Mouse (Mus musculus) CD4-positive, CD25-positive, alpha-beta regulatory T cell, adult 2 months (primary cell): ENCODE results near the gene Nom1.
A peak's percentile ranks its signal among the peaks of the same experiment; 100 is the strongest.
"Not testable (repeated sequence)": the region's sequence is repeated elsewhere in the genome, so short reads cannot be mapped to it uniquely, and the experiment has no call there.

ENCODE experiments used
- DNase-seq: peaks from one replicate; pipeline ENCODE4 v3.0.0-alpha.2; 2012; ENCODE audit warnings: low read depth, low spot score

Nom1 gene

DNA sequence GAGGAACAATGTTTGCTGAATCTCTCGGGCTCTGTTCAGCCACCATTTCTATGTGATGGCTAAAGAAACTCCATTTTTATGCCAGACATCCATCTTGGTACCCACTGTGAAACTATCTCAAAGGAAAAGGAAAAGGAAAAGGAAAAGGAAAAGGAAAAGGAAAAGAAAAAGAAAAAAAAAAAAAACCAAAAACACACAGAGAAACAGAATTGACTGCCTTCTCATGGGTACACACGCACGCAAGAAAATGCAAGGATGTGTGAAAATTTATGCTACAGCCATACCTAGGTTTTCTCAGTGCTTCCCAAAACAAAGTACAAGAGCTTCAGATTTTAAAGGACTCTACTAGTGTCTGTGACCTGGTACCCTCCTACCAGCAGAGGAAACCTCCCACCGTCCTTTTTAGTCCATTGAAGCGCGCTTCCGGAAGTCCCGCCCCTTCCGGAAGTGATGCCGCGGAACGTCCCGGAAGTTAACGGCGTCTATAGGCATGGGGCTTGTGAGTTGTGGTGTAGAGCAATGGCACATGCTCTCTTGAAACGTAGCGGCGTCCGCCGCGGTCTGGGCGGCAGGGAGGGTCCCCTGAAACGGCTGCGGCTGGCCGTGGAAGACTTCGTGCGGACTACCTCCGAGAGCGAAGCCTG lies at the start of gene Nom1:
Gene Nom1, plus strand, starts transcription at position 437 of the 644 bp plus-strand sequence.
- peak; percentile 95 for DNase-seq

DNA sequence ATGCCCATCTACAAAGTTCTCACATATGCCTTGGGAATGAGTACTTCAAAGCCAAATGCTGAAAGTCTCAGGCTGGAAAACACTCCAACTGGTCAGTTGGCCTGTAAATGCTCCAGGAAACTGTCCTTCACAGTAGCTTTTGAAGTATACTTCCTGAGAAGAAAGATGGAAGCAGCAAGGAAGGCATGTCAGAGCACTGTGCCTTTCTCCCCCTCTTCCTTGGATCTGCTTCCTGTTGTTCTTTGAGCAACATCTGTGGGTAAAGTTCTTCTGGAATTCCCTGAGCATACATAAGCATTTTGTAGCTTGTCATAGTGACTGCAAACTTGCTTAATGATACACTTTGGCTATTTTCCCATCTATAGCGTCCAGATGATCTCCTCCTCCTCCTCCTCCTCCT lies 46.9 kb upstream of the Nom1 start:
- no peak for DNase-seq

DNA sequence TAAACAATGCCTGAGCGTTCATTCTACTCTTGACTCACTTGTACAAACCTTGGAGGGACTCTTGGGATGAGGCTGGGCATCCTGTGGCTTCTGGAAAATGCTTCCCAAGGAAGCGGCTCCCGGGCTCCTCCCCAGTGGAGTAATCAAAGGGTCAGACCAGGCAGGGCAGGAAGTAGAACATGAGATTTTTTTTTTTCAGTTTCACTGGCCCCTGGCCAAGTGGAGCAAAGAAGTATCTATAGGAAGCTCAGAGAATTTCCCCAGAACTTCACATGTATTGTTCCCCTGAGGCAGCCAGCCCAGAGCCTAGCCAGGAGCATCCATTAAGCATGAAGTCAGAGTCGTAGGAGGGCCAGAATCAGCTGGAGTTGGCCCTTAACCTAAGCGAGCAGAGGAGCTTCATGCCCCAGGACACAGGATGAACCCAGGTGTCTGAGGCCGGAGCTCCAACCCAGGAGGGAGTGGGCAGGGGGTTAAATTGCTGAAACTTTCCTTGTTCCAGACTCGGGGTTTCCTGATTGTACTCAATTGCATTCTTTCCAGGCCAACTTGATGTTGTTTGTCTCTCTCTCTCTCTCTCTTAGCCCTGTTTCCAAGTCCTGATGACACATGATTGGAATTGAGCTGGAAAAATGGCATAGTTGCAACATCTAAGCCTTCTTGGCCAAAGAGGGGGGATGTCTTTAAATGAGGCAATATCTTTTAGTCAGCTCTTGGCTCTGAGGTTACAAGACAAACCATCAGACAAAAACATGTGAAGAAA lies 46.1 kb upstream of the Nom1 start:
- DNase-seq: no peak

DNA sequence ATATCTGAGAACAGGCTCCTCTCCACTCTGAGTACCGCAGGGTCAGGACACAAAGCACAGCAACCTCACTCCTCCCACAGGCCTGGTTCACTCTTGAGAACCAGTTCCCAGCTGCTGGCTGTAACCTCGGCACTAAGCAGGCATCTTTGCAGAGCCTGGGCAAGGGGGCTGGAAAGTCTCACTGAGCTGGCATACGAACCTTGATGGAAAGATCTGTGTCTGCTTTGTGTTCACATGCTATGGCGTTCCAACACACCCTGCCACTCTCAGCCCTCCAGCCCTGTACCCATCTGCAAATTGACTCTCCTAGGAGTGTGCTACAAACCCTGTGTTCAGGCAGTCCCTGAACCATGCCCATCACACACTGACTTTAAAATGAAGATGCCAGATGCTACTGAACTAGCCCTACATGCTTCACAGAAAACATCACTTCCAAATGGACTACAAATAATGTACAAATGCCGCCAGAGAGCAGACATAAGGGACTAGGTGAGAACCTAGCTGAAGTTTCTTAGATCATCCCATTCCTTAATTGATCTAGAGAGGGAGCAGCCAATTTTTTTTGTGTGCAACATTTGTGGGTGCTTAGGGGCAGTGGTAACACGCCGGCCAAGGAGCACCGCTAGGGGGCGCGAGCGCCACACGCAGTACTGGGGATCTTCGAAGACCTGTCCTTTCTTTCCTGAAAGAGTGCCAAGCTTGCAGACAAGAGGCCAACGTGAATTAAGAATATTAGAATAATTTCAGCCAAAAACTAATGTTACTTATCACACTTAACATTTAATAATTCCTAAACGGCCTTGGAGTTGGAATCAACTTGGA lies 45.3 kb upstream of the Nom1 start:
- peak; percentile 77 for DNase-seq

DNA sequence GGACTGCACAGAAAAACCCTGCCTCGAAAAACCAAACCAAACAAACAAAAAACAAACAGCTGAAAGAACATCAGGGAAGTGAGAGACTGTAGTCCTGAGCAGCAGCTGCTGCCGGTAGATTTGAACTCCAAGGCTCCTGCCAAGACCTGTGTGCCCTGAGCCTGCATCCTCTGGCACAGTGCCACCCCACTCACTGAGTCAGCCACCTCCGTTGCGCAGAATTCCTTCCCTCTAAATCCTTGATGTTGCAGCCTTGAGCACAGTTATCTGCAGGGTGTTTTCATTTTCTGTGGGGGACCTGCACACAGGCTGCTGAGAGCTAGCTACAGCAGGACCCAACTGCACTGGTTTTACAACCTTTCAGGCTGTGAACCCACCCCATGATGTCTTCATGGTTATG lies 36.0 kb upstream of the Nom1 start:
- no peak for DNase-seq

DNA sequence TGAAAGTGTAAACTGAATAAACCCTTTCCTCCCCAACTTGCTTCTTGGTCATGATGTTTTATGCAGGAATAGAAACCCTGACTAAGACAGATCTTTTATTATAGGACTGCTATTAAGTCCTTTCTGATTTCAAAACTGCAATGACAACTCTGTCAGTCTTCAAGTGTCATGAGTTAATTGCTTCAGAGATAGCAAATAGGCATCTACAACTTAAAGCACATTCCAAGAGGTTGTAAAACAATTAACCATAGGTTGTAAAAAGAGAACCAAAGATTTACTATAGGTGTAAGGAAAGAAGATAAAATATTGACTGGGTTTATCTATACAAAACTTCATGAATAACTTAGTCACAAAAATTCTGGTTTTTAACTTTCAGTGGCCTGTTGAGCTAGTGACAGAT lies 23.6 kb upstream of the Nom1 start:
- no peak for DNase-seq

DNA sequence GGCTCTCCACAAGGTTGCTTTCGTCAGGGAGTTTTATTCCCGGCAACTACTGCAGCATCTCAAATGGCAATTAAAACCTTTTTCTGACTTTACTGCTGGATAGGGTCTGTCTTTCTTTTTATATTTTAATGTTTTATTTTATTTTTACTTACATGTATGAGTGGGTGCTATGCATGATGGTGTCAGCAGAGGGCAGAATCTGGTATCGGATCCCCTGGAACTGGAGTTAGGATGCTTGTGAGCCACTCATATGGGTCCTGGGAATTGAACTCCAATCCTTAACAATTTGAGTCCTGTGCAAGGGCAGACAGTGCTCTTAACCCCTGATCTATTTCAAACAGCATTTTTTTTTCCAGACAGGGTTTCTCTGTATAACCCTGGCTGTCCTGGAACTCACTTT lies 21.4 kb upstream of the Nom1 start:
- no peak for DNase-seq

DNA sequence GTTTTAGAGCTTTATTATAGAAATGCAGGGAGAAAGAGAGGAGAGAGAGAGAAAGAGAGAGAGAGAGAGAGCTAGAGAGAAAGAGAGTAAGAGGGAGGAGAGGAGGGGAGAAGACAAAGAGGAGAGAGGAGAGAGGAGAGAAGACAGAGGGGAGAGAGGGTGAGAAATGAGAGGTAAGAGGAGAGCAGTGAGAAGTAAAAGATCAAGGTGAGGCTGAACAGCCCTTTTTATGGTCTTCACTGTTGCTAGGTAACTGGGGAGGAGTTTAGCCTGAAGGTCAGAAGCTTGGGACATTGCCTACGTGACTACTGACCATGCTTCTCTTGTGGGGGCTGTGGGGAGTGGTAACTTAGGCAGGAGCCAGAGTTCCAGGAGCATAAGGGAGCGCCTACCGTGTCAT lies 11.1 kb upstream of the Nom1 start:
- not testable (repeated sequence) for DNase-seq

DNA sequence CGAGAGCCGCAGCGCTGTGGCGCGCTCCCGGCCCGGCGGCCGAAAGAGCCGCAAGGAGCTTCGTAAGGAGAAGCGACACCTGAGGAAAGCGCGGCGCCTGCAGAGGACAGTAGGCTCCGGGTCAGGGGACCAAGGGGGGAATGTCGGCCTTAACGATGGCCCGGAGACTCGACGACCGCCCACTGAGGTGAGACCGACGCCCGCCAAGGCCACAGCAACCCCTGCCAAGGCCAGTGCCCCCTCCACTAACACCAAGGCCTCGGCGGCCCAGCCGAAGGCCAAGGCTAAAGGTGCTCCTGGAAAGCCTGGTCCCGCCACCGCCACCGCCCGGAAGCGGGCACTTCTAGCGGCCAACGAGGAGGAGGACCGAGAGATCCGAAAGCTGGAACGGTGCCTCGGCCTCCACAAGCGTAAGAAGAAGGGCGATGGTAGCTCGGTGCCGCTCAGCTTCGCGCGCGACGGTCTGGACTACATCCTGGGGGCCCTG lies 451 bp downstream of the Nom1 start:
- peak; percentile 50 for DNase-seq

DNA sequence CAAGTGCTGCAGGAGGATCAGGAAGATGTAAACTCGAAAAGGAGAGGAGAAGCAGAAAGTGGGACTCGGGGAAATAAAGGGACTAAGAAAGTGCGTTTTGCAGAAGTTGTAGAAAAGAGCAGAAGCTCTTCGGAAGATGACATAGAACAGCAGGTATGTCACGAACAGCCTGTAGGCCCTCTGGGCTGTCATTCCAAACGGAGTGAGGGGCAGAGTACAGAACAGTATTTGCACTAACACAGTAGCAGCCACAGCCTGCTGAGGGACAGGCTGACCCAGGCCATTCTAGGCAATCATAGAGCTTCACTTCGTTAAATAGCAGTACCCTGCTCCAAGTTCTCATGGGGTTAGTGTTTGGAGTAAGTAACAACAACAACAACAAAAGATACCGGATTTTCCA lies 1.0 kb downstream of the Nom1 start:
- no peak for DNase-seq

DNA sequence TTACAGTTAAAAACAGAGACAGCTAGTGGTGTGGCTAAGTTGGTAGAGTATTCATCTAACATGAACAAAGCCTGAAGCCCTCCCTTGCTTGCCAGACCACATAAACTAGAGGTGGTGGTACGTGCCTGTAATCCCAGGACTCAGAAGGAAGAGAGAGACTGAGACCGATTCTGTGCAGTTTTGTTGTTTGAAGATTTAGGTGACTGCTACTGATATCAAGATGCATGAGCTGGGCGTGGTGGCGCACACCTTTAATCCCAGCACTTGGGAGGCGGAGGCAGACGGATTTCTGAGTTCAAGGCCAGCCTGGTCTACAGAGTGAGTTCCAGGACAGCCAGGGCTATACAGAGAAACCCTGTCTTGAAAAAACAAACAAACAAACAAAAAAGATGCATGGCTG lies 2.3 kb downstream of the Nom1 start:
- not testable (repeated sequence) for DNase-seq

DNA sequence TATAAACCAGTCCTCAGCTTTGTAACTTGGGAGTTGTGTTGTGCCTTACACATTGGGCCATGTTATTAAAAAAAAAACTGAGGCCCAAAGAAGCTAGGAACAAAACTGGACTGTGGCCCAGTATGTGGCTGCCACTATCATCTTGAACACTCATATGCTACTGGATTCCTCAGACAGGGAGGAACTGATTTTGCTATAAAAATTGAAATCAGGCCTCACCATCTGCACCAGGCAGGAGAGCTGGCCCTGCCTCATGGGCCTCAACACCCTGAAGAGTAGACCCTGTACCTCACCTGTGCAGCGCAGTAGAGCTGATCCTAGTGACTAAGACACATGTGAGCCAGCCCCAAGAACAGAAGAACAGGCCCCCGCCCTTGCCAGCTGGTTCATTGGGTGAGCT lies 10.8 kb downstream of the Nom1 start:
- no peak for DNase-seq

DNA sequence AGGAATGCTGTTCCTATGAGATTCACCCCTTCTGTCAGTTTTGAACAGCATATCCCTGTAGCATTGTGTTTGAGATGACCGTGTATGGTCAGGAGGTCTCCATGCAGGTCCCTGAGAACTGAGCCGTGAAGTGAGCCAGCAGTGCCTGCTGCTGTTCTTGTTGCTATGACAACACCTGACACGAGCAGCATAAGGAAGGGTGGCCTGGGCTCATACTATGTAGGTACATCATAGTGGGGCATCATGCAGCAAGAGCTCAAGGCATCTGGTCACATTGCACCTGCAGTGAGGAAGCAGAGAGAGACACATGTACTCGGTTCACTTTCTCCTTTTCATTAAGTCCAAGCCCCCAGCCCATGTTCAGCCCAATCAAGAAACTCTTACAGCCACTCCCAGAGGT lies 17.9 kb downstream of the Nom1 start:
- no peak for DNase-seq

DNA sequence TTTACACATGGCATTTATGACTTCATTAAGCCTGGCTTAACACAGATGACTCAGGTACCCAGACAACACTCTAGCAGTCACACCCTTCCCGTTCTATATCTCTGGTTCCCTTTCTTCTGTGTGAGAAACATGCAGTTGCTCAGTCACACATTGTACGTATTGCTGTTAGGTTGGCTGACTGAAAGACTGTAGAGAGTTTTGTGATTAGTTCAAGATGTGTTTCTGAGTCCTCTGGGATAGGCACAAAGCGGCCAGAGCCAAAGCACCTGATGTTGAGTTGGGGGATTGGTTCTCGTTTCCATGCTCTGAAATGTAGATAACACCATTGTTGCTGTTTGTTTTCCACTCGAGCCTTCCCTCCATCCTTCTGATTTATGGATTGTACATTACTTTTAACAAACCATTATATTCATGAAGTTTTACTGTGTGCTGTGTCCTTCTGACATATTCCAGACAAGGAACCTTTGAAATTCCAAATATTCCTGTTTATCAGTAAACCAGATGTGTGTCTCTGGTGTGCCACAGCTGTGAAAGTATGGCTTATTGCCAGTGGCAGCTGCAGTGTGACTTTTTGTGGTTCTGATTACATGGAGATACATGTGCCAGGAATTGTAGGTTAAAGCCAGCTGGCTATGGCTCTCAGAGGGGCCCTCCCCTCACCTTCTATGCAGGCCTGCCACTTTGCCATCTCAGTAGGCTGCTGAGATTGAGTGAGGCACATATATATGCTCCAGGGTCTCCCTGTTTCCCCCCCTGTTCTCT lies 22.6 kb downstream of the Nom1 start:
- no peak for DNase-seq

DNA sequence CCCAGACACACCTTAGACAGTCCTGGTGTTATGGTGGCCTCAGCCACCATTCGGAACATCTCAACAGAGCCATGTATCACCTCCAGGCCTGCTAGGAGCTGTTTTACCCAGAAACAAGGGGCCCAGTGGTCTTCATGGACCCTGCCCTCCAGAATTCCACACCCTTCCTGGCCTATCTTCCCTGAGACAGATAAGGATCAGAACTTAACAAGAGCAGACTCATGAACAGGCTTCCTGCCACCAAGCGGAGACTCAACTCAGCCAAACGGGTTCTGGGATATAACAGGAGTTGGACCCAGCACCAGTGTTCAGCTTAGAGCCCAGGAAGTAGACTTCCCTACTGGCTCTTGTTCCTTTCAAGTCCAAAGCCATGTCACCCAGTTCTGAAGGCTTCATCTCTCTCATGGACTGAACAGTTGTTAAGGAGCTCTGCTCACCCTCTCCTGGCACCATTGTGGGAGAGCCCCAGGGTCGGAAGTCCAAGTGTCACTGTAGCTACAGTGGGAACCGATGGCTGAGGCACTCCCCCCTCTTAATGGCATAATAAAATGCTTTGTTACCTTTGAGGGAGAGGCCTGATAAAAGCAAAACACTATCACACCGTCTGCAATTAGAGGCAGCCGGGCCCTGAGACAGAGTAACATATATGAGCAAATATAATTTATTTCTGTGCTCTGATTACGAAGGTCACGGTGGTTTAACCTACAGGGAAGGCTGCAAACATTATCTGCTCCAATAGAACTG lies 28.7 kb downstream of the Nom1 start:
- DNase-seq: no peak

DNA sequence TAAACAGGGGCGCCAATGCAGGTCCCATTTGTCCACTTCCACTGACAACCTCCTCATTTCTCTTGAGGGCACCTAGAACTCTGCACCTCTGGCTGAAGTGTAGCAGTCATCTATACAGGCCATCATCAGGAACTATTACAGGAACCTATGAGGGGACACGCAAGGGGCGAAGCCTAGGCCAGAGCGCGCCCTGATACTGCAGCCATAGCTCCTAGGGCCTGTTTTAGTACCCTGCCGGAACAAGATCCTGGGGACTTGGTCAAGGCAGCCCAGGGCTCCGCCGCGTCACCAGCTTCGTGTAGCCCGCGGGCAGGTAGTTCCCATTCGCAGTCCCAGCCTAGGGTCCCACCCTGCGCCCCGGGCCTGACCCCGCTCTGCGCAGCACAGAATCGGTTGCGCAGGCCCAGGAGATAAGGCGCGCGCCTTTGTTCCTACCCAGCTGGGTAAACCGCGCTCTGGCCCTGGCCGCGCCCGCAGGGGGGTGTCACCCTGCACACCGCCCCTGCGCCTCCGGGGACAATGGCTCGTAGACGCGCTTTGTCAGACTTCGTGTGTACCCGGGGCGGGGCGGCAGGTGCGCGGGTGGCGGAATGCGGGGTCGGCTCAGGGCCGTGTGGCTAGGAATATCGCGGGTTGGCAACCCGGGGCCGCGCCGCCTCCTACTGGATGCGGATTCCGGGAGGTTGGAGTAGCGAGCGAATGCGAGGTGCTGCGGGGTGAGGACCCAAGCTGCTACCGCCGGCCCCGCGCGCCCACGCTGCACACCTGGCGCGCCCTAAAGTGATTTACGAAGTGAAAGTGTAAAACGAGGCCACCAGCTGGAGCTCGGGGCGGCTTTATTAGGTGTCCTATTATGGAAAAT lies 33.3 kb downstream of the Nom1 start:
- peak; percentile 8 for DNase-seq

DNA sequence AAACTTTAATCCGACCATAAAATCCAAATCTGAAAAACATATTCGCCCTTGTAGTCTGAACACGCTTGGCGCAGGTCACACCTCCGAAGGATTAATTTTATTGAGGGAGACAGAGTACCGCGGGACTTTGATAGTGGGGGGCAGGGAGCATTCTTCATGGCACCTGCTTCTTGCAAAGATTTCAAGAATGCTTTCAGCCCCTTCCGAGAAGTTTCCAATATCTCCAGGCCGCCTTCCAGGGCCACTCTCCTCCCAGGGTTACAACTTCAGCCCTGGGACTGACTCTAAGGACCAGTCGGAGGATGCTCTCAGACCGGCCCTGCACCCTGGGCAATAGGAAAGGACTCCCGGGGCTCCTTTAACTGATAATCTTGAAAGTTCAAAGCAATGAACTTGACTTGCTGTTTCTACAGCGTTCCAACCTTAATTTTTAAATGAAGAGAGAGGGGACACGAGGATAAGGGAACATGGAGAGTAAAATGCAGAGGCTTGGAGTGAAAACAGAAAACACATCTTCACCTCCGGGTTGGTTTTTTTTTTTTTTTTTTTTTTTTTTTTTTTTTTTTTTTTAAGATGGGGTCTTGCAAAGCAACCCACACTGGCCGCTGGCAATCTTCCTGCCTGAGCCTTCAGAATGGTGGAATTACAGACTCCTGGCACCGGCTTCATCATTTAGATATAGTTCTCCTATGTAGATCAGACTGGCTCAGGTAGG lies 34.0 kb downstream of the Nom1 start:
- DNase-seq: no peak

DNA sequence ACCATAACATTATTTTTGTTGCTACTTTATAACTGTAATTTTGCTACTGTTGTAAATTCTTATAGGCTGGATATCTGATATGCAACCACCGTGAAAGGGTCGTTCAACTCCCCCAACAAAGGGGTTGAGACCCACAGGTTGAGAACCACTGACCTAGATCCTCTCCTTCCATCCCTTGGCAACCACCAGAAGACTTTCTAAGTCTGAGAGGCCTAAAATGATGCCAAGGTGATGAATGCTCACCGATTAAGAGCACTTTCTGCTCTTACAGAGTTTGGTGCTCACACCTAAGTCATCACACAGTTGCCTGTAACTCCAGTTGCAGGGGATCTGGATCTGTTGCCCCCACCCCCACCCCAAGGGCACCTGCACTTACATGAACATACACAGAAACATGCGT lies 35.0 kb downstream of the Nom1 start:
- DNase-seq: no peak

DNA sequence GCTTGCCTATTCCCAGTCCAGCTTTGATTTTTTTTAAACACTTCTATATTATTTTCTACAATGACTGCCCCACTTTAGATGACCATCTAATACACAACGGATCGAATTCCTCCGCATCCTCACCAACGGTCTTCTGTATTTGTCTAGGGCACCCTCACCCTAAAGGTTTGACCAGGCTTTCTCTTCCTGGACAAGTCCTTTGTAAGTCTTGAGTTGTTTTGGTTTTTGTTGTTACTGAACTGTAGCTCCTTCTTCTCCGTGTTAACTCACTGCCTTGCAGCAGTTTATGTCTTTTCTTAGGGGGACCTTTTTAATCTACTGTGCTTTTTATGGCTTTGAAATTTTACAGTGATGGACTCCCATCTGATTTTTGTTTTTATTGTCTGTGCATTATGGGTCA lies 35.8 kb downstream of the Nom1 start:
- DNase-seq: no peak
